Mouse (Mus musculus): Measurements from ENCODE around the gene Sept10. TPM values are rescaled to one million over a fixed set of nuclear protein-coding genes. Genes with fewer than 3 reads are reported as not detected.
A peak's percentile ranks its signal among the peaks of the same experiment; 100 is the strongest.
"Not testable (repeated sequence)": the region's sequence is repeated elsewhere in the genome, so short reads cannot be mapped to it uniquely, and the experiment has no call there.

The Sept10 gene
- polyA plus RNA-seq, 1 experiment from 2014 or later: 21.9 TPM

DNA sequence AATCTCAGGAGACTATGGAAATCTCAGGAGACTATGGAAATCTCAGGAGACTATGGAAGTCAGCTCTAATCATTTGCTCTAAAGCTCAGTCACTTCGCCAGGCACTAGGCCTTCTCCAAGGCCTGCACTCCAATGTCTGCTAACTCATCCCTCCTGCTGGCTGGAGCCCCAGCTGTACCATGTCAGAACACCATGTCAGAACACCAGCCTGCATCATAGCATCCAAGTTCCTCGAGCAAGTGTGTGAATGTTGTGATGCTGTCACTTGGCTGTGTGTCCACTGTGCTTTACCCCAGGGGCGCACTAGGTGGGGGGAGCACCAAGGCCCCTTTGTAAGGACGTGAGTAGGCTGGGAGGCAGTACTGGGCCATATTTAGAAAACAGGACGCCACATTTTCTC, 104.1 kb downstream of the Sept10 start:
- Histone ChIP-seq H3K4me2 (replicated peaks) (no peak overlapping the region), H3K9me3 (no peaks in the 10 kb centered on the region), H3K36me3 (no peaks in the 10 kb centered on the region), H3K4me1 (no peaks in the 10 kb centered on the region), H3K4me3 (no peak overlapping the region), H3K9ac (replicated peaks) (no peak overlapping the region), H3K27ac (replicated peaks) (no peak overlapping the region), H3K27me3 (no peaks in the 10 kb centered on the region)
- 84% methylated on average over 5 of the region's 5 CpGs for WGBS
- no peak for ATAC-seq (ENCODE audit: low FRiP score, low read depth)

DNA sequence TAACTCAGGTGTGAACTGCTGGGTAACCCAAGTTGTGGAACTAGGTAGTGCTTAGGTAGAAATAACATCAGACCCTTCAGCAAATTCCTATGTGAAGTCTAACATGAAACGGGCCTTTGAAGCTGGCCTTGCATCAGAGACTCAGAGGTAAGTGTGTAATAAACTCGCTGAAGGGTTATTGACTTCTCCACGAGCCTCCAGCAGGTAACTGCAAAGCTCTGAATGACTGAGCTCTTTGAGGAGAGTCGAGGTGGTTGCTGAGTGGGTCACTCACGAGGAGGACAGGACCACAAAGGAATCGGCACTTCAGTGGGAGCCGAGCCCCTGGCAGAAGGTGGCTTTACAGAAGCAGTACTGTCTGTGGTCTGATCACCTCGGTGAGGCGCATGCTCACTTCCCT, 105.3 kb downstream of the Sept10 start:
- no peaks in the 10 kb centered on the region for H3K36me3 ChIP-seq
- no peak overlapping the region for H3K4me2 ChIP-seq (replicated peaks)
- H3K4me1 ChIP-seq: no peaks in the 10 kb centered on the region
- H3K27ac ChIP-seq (replicated peaks): no peak overlapping the region
- no peaks in the 10 kb centered on the region for H3K9me3 ChIP-seq
- no peak overlapping the region for H3K9ac ChIP-seq (replicated peaks)
- WGBS: 86% methylated on average over 9 of the region's 9 CpGs
- no peak for ATAC-seq (ENCODE audit: low FRiP score, low read depth)
- no peaks in the 10 kb centered on the region for H3K27me3 ChIP-seq
- H3K4me3 ChIP-seq: no peak overlapping the region

DNA sequence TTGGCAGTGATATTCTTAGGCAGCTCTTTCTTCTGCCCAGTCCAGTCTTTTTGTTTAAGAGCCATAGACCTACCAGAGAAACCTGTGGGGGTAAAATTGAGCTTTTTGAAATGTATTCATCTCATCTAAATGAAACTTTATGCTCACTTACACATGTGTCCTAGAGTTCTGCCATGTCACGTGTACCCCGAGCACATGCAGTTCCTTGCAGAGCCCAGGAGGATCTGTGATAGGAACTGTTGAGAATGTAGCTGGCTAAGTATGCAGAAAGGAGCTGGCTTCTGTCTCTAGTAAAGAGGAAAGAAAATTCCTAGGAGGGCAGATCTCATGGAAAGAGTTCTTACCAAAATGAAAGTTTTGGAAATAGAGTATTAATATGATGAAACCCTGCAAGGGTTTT, 106.0 kb downstream of the Sept10 start:
- 93% methylated on average over 2 of the region's 2 CpGs for WGBS

GRCm38 (mm10) chr10:59114535-59115291, 106.9 kb downstream of the Sept10 start:
- Histone ChIP-seq H3K27ac (replicated peaks) (no peak overlapping the region), H3K36me3 (no peaks in the 10 kb centered on the region), H3K27me3 (no peaks in the 10 kb centered on the region), H3K4me2 (replicated peaks) (no peak overlapping the region), H3K4me3 (no peak overlapping the region), H3K9ac (replicated peaks) (no peak overlapping the region), H3K9me3 (no peaks in the 10 kb centered on the region), H3K4me1 (no peaks in the 10 kb centered on the region)
- 67% methylated on average over 15 of the region's 15 CpGs for WGBS
- no peak for ATAC-seq (ENCODE audit: low FRiP score, low read depth)

More for the DNA sequence above, 106.0 kb downstream of the Sept10 start:
- Histone ChIP-seq H3K4me3 (no peak overlapping the region), H3K4me1 (no peaks in the 10 kb centered on the region), H3K9ac (replicated peaks) (no peak overlapping the region), H3K36me3 (no peaks in the 10 kb centered on the region), H3K9me3 (no peaks in the 10 kb centered on the region), H3K4me2 (replicated peaks) (no peak overlapping the region), H3K27ac (replicated peaks) (no peak overlapping the region), H3K27me3 (no peaks in the 10 kb centered on the region)
- ATAC-seq (ENCODE audit: low FRiP score, low read depth): no peak

- Histone ChIP-seq H3K4me1 (no peaks in the 10 kb centered on the region), H3K36me3 (no peaks in the 10 kb centered on the region), H3K4me2 (replicated peaks) (no peak overlapping the region), H3K9me3 (no peaks in the 10 kb centered on the region), H3K4me3 (no peak overlapping the region), H3K9ac (replicated peaks) (no peak overlapping the region), H3K27me3 (no peaks in the 10 kb centered on the region), H3K27ac (replicated peaks) (no peak overlapping the region)
- ATAC-seq (ENCODE audit: low FRiP score, low read depth): no peak
- 86% methylated on average over 9 of the region's 9 CpGs for WGBS
Observed at GRCm38 (mm10) chr10:59113386-59113785, 108.3 kb downstream of the Sept10 start.

- 94% methylated on average over 8 of the region's 8 CpGs for WGBS
- Histone ChIP-seq H3K4me1 (no peaks in the 10 kb centered on the region), H3K27me3 (no peaks in the 10 kb centered on the region), H3K4me3 (no peak overlapping the region), H3K36me3 (no peaks in the 10 kb centered on the region), H3K9me3 (no peaks in the 10 kb centered on the region), H3K27ac (replicated peaks) (no peak overlapping the region), H3K9ac (replicated peaks) (no peak overlapping the region), H3K4me2 (replicated peaks) (no peak overlapping the region)
- no peak for ATAC-seq (ENCODE audit: low FRiP score, low read depth)
Observed at GRCm38 (mm10) chr10:59112755-59113154, 108.9 kb downstream of the Sept10 start.

- Histone ChIP-seq H3K4me1 (no peaks in the 10 kb centered on the region), H3K27me3 (no peaks in the 10 kb centered on the region), H3K27ac (replicated peaks) (no peak overlapping the region), H3K4me3 (no peak overlapping the region), H3K9me3 (no peaks in the 10 kb centered on the region), H3K9ac (replicated peaks) (no peak overlapping the region), H3K4me2 (replicated peaks) (no peak overlapping the region), H3K36me3 (no peaks in the 10 kb centered on the region)
- 95% methylated on average over 7 of the region's 7 CpGs for WGBS
- ATAC-seq (ENCODE audit: low FRiP score, low read depth): no peak
Observed at GRCm38 (mm10) chr10:59110386-59110785, 111.3 kb downstream of the Sept10 start.

DNA sequence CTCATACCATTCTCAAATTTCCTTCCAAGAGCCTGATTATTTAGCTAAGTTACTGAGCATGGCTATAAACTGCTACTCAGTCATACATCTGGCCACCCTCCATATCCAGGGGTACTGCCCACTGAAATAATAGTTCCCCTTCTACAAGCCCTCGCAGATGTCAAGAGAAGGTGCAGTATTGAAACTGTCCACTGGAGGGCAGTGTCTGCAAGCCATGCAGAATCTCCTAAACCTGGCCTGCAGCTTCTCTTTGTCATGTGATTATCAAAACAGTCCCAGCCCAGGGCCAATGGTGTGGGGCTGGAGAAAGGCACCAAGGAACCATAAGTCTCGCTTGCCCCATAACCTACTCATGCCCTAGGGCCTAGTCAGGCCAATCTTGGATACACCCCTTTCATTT, 112.6 kb downstream of the Sept10 start:
- H3K9me3 ChIP-seq: no peaks in the 10 kb centered on the region
- no peak overlapping the region for H3K9ac ChIP-seq (replicated peaks)
- H3K4me3 ChIP-seq: no peak overlapping the region
- H3K36me3 ChIP-seq: no peaks in the 10 kb centered on the region
- ATAC-seq (ENCODE audit: low FRiP score, low read depth): peak; percentile 66
- H3K4me2 ChIP-seq (replicated peaks): no peak overlapping the region
- no peak overlapping the region for H3K27ac ChIP-seq (replicated peaks)
- WGBS: 39% methylated on average over 2 of the region's 2 CpGs
- no peaks in the 10 kb centered on the region for H3K27me3 ChIP-seq
- H3K4me1 ChIP-seq: no peaks in the 10 kb centered on the region

DNA sequence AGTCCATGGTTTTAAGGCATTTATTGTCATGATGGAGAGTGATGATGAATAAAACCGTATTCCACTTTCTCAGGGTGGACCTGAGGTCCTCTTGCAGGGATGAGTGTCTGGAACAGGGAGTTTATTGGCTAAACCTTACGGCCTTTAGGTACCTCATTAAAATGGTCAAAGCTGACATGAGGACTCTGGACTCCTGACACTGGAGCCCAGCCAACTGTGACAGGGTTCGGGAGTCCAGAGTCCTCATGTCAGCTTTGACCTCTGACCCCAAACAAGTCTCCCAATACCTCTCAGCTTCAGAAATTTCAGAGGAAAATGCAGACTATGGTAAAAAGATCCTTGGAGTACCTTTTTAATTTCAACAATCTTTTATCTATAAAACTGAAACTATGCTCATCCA, 115.0 kb downstream of the Sept10 start:
- Histone ChIP-seq H3K9ac (replicated peaks) (no peak overlapping the region), H3K4me1 (no peaks in the 10 kb centered on the region), H3K27ac (replicated peaks) (no peak overlapping the region), H3K27me3 (no peaks in the 10 kb centered on the region), H3K4me3 (no peak overlapping the region), H3K36me3 (no peaks in the 10 kb centered on the region), H3K4me2 (replicated peaks) (no peak overlapping the region), H3K9me3 (no peaks in the 10 kb centered on the region)
- no peak for ATAC-seq (ENCODE audit: low FRiP score, low read depth)
- WGBS: 66% methylated on average over 3 of the region's 3 CpGs

- H3K9me3 ChIP-seq: no peaks in the 10 kb centered on the region
- ATAC-seq (ENCODE audit: low FRiP score, low read depth): no peak
- 89% methylated on average over 8 of the region's 8 CpGs for WGBS
- no peak overlapping the region for H3K4me3 ChIP-seq
- H3K27ac ChIP-seq (replicated peaks): no peak overlapping the region
- H3K9ac ChIP-seq (replicated peaks): no peak overlapping the region
- H3K4me1 ChIP-seq: no peaks in the 10 kb centered on the region
- no peaks in the 10 kb centered on the region for H3K36me3 ChIP-seq
- no peaks in the 10 kb centered on the region for H3K27me3 ChIP-seq
- H3K4me2 ChIP-seq (replicated peaks): no peak overlapping the region
Observed at GRCm38 (mm10) chr10:59105885-59106284, 115.8 kb downstream of the Sept10 start.

- Histone ChIP-seq H3K9me3 (no peaks in the 10 kb centered on the region), H3K36me3 (no peaks in the 10 kb centered on the region), H3K27me3 (no peaks in the 10 kb centered on the region), H3K4me2 (replicated peaks) (no peak overlapping the region), H3K9ac (replicated peaks) (no peak overlapping the region), H3K27ac (replicated peaks) (no peak overlapping the region), H3K4me1 (no peaks in the 10 kb centered on the region), H3K4me3 (no peak overlapping the region)
- WGBS: 92% methylated on average over 5 of the region's 5 CpGs
- no peak for ATAC-seq (ENCODE audit: low FRiP score, low read depth)
Observed at GRCm38 (mm10) chr10:59104683-59105082, 117.0 kb downstream of the Sept10 start.

DNA sequence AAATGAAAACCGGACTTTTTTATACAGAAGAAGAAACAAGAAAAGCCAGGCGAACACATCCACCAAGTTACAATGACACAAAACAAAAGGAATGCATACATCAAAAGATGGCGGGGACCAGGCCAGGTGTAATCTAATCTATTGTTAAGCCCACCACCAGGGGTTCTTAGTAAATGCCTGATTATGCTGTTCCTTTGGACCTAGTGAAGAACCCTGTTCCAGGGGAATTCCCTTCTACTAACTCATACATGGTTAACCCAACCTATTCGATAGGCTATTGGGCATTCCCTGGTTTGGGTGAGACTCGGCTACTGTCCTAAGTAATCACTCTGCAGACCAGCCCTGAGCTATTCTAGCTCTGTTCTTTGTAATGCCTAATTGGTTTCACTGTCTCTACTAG, 118.6 kb downstream of the Sept10 start:
- H3K4me2 ChIP-seq (replicated peaks); H3K27ac ChIP-seq (replicated peaks); H3K27me3 ChIP-seq; H3K4me3 ChIP-seq; H3K36me3 ChIP-seq; H3K4me1 ChIP-seq; ATAC-seq (ENCODE audit: low FRiP score, low read depth); H3K9me3 ChIP-seq; H3K9ac ChIP-seq (replicated peaks): not testable (repeated sequence)
- WGBS: 92% methylated on average over 5 of the region's 5 CpGs

- Histone ChIP-seq H3K27ac (replicated peaks) (no peak overlapping the region), H3K4me1 (peaks cover 44% of the 10 kb centered on the region), H3K4me3 (no peak overlapping the region), H3K4me2 (replicated peaks) (no peak overlapping the region), H3K9ac (replicated peaks) (no peak overlapping the region), H3K36me3 (no peaks in the 10 kb centered on the region), H3K27me3 (peaks cover 12% of the 10 kb centered on the region), H3K9me3 (no peaks in the 10 kb centered on the region)
- ATAC-seq (ENCODE audit: low FRiP score, low read depth): no peak
- 89% methylated on average over 7 of the region's 7 CpGs for WGBS
Observed at GRCm38 (mm10) chr10:59091988-59092387, 129.7 kb downstream of the Sept10 start.
